Mouse (Mus musculus): ENCODE data around the gene Romo1.

- TF ChIP-seq CTCF (IDR thresholded peaks at IDR 0.05; ENCODE audit: borderline replicate concordance, extremely low read depth, insufficient read depth, insufficient read length) (peak; percentile 52), POLR2A (IDR thresholded peaks at IDR 0.05; ENCODE audit: borderline replicate concordance, extremely low read depth, insufficient read depth, insufficient read length, poor library complexity, severe bottlenecking) (peak; percentile 88; the same call in 1 of the 2 replicates)
Measured at GRCm38 (mm10) chr2:156180094-156180821, 36.4 kb downstream of the Romo1 start, which contains the start of gene Rbm39.

All from brain, embryonic 14.5 days (tissue).